Mouse (Mus musculus): ENCODE data around the gene Rps15. TPM values are rescaled to one million over a fixed set of nuclear protein-coding genes. Genes with fewer than 3 reads are reported as not detected.
A peak's percentile ranks its signal among the peaks of the same experiment; 100 is the strongest.

Rps15 gene
- polyA plus RNA-seq, 1 experiment from 2014 or later = 708 TPM

- no peak overlapping the region for H3K4me2 ChIP-seq (replicated peaks; ENCODE audit: low read depth)
- no peak overlapping the region for H3K27ac ChIP-seq (ENCODE audit: low read depth, low read length)
- no peaks in the 10 kb centered on the region for H3K27me3 ChIP-seq (replicated peaks; ENCODE audit: control insufficient read depth, insufficient read depth, low read length)
- no peak for TF ChIP-seq CTCF (IDR thresholded peaks at IDR 0.05; ENCODE audit: low read depth)
- H3K4me3 ChIP-seq (ENCODE audit: low read depth, low read length) = no peak overlapping the region
- no peaks in the 10 kb centered on the region for H3K9me3 ChIP-seq (ENCODE audit: control insufficient read depth)
- H3K4me1 ChIP-seq (replicated peaks; ENCODE audit: control insufficient read depth, insufficient read depth, low read length) = 0 out of 2 replicates have a peak, but pooled peaks cover 2% of the 10 kb centered on the region
- H3K36me3 ChIP-seq (ENCODE audit: control insufficient read depth, insufficient read depth) = peaks cover 70% of the 10 kb centered on the region
- H3K9ac ChIP-seq (ENCODE audit: low read depth, low read length) = no peak overlapping the region
- WGBS = 93% methylated on average over 26 of the region's 26 CpGs
- no peak for ATAC-seq
Measured at GRCm38 (mm10) chr10:80254331-80255297, 37.6 kb upstream of the Rps15 start.

GRCm38 (mm10) chr10:80255881-80256535 is 36.2 kb upstream of the Rps15 start:
- TF ChIP-seq CTCF (IDR thresholded peaks at IDR 0.05; ENCODE audit: low read depth) = peak; percentile 35

GRCm38 (mm10) chr10:80257936-80258335 is 34.3 kb upstream of the Rps15 start:
- Histone ChIP-seq H3K27ac (ENCODE audit: low read depth, low read length) (no peak overlapping the region), H3K4me3 (ENCODE audit: low read depth, low read length) (no peak overlapping the region), H3K4me2 (replicated peaks; ENCODE audit: low read depth) (no peak overlapping the region), H3K27me3 (replicated peaks; ENCODE audit: control insufficient read depth, insufficient read depth, low read length) (no peaks in the 10 kb centered on the region), H3K36me3 (ENCODE audit: control insufficient read depth, insufficient read depth) (peaks cover 61% of the 10 kb centered on the region), H3K9me3 (ENCODE audit: control insufficient read depth) (no peaks in the 10 kb centered on the region), H3K9ac (ENCODE audit: low read depth, low read length) (no peak overlapping the region), H3K4me1 (replicated peaks; ENCODE audit: control insufficient read depth, insufficient read depth, low read length) (peaks cover 7% of the 10 kb centered on the region; the same call in 1 of the 2 replicates)
- no peak for ATAC-seq
- WGBS = 76% methylated on average over 2 of the region's 2 CpGs
- no peak for TF ChIP-seq CTCF (IDR thresholded peaks at IDR 0.05; ENCODE audit: low read depth)

More at GRCm38 (mm10) chr10:80255881-80256535, 36.2 kb upstream of the Rps15 start:
- Histone ChIP-seq H3K4me3 (ENCODE audit: low read depth, low read length) (no peak overlapping the region), H3K9me3 (ENCODE audit: control insufficient read depth) (no peaks in the 10 kb centered on the region), H3K4me1 (replicated peaks; ENCODE audit: control insufficient read depth, insufficient read depth, low read length) (peaks cover 7% of the 10 kb centered on the region; the same call in 1 of the 2 replicates), H3K4me2 (replicated peaks; ENCODE audit: low read depth) (no peak overlapping the region), H3K36me3 (ENCODE audit: control insufficient read depth, insufficient read depth) (peaks cover 70% of the 10 kb centered on the region), H3K27me3 (replicated peaks; ENCODE audit: control insufficient read depth, insufficient read depth, low read length) (no peaks in the 10 kb centered on the region), H3K27ac (ENCODE audit: low read depth, low read length) (no peak overlapping the region), H3K9ac (ENCODE audit: low read depth, low read length) (no peak overlapping the region)
- no peak for ATAC-seq
- WGBS = 94% methylated on average over 5 of the region's 5 CpGs

GRCm38 (mm10) chr10:80258752-80259462 is 33.3 kb upstream of the Rps15 start:
- no peak overlapping the region for H3K4me3 ChIP-seq (ENCODE audit: low read depth, low read length)
- TF ChIP-seq CTCF (IDR thresholded peaks at IDR 0.05; ENCODE audit: low read depth) = no peak
- ATAC-seq = no peak
- H3K9me3 ChIP-seq (ENCODE audit: control insufficient read depth) = no peaks in the 10 kb centered on the region
- no peak overlapping the region for H3K4me2 ChIP-seq (replicated peaks; ENCODE audit: low read depth)
- H3K4me1 ChIP-seq (replicated peaks; ENCODE audit: control insufficient read depth, insufficient read depth, low read length) = peaks cover 7% of the 10 kb centered on the region; the same call in 1 of the 2 replicates
- peaks cover 52% of the 10 kb centered on the region for H3K36me3 ChIP-seq (ENCODE audit: control insufficient read depth, insufficient read depth)
- H3K27ac ChIP-seq (ENCODE audit: low read depth, low read length) = no peak overlapping the region
- no peaks in the 10 kb centered on the region for H3K27me3 ChIP-seq (replicated peaks; ENCODE audit: control insufficient read depth, insufficient read depth, low read length)
- 90% methylated on average over 14 of the region's 14 CpGs for WGBS
- H3K9ac ChIP-seq (ENCODE audit: low read depth, low read length) = no peak overlapping the region

GRCm38 (mm10) chr10:80259463-80259805 is 32.8 kb upstream of the Rps15 start:
- no peak overlapping the region for H3K27ac ChIP-seq (ENCODE audit: low read depth, low read length)
- no peaks in the 10 kb centered on the region for H3K27me3 ChIP-seq (replicated peaks; ENCODE audit: control insufficient read depth, insufficient read depth, low read length)
- H3K9ac ChIP-seq (ENCODE audit: low read depth, low read length) = no peak overlapping the region
- H3K36me3 ChIP-seq (ENCODE audit: control insufficient read depth, insufficient read depth) = peaks cover 47% of the 10 kb centered on the region
- TF ChIP-seq CTCF (IDR thresholded peaks at IDR 0.05; ENCODE audit: low read depth) = no peak
- no peaks in the 10 kb centered on the region for H3K9me3 ChIP-seq (ENCODE audit: control insufficient read depth)
- H3K4me3 ChIP-seq (ENCODE audit: low read depth, low read length) = peak overlapping the region; percentile 45
- peaks cover 7% of the 10 kb centered on the region; the same call in 1 of the 2 replicates for H3K4me1 ChIP-seq (replicated peaks; ENCODE audit: control insufficient read depth, insufficient read depth, low read length)
- WGBS = 80% methylated on average over 6 of the region's 6 CpGs
- ATAC-seq = no peak
- H3K4me2 ChIP-seq (replicated peaks; ENCODE audit: low read depth) = peak overlapping the region; percentile 95
